Mouse (Mus musculus) left cerebral cortex, postnatal 14 days (tissue): Measurements from ENCODE around the gene Rest. TPM values are rescaled to one million over a fixed set of nuclear protein-coding genes. Genes with fewer than 3 reads are reported as not detected.
"Not testable (repeated sequence)": the region's sequence is repeated elsewhere in the genome, so short reads cannot be mapped to it uniquely, and the experiment has no call there.

Experiments
- DNase-seq, 2 experiments: peaks; one replicate each; pipeline ENCODE4 v3.0.0; 2021 to 2022; ENCODE audit warnings: low spot score in 2 of 2, mixed read lengths in 1 of 2
- intact Hi-C: fragments of 180-260 bp; cut with DNase I; formaldehyde crosslinking; loops from one replicate; pipeline ENCODE4 v1.15.1; 2025
- long read RNA-seq, 2 experiments: library from polyadenylated mRNA; stranded (forward); transcript quantifications; one replicate each; pipeline ENCODE4 v2.0.0; 2021
- total RNA-seq, 2 experiments: library from RNA; stranded (reverse); gene quantifications; 2 replicates each; pipeline ENCODE4 v1.2.3; 2021

The Rest gene
- 1 to 10 TPM; 4.2 TPM for total RNA-seq
- long read RNA-seq, experiment 1 = 0 reads
- long read RNA-seq, experiment 2, full-length matches to known transcripts = 3 of 3 reads
- long read RNA-seq, experiment 2, partial matches to known transcripts = 0 of 3 reads
- long read RNA-seq, experiment 2, other reads (novel, unspliced or antisense) = 0 of 3 reads

GRCm38 (mm10) chr5:77265081-77265670, at the start of gene Rest:
TSS of gene Rest (plus strand) at chr5:77265491.
- peak in 1 of 2 experiments; percentile 53 for DNase-seq
- intact Hi-C loops = no loop called here

- intact Hi-C loops = loop anchor here (5.0 kb wide), 2 partner anchors 125 to 220 kb away; no protein-coding TSS in a partner anchor
- DNase-seq = peak; percentile 82 to 84
Observed at GRCm38 (mm10) chr5:77217211-77217610, 48.1 kb upstream of the Rest start.

GRCm38 (mm10) chr5:77217724-77218123, 47.6 kb upstream of the Rest start:
- intact Hi-C loops = loop anchor here (5.0 kb wide), 2 partner anchors 125 to 220 kb away; no protein-coding TSS in a partner anchor
- DNase-seq = no peak

- intact Hi-C loops = no loop called here
- DNase-seq = no peak
Observed at GRCm38 (mm10) chr5:77223043-77223975, 42.0 kb upstream of the Rest start.

- intact Hi-C loops = no loop called here
- DNase-seq = peak; percentile 8 to 54
Observed at GRCm38 (mm10) chr5:77228986-77229385, 36.3 kb upstream of the Rest start.

- intact Hi-C loops, DNase-seq: not testable (repeated sequence)
Observed at GRCm38 (mm10) chr5:77231863-77232262, 33.4 kb upstream of the Rest start.

- intact Hi-C loops = no loop called here
- DNase-seq = no peak
Observed at GRCm38 (mm10) chr5:77234921-77235320, 30.4 kb upstream of the Rest start.

GRCm38 (mm10) chr5:77237104-77237503, 28.2 kb upstream of the Rest start:
- intact Hi-C loops = no loop called here
- no peak for DNase-seq

GRCm38 (mm10) chr5:77244331-77244987, 20.8 kb upstream of the Rest start:
- peak; percentile 46 to 62 for DNase-seq
- intact Hi-C loops = no loop called here

GRCm38 (mm10) chr5:77245463-77245786, 19.9 kb upstream of the Rest start:
- intact Hi-C loops = no loop called here
- no peak for DNase-seq

GRCm38 (mm10) chr5:77245787-77246671, 19.3 kb upstream of the Rest start:
- intact Hi-C loops = no loop called here
- no peak for DNase-seq

GRCm38 (mm10) chr5:77250083-77250482, 15.2 kb upstream of the Rest start:
- intact Hi-C loops = no loop called here
- no peak for DNase-seq

GRCm38 (mm10) chr5:77251656-77252055, 13.6 kb upstream of the Rest start:
- no peak for DNase-seq
- intact Hi-C loops = no loop called here

- no peak for DNase-seq
- intact Hi-C loops = no loop called here
Observed at GRCm38 (mm10) chr5:77252115-77252827, 13.0 kb upstream of the Rest start.

- intact Hi-C loops = no loop called here
Observed at GRCm38 (mm10) chr5:77253154-77253553, 12.1 kb upstream of the Rest start.

GRCm38 (mm10) chr5:77254402-77254801, 10.9 kb upstream of the Rest start:
- intact Hi-C loops = no loop called here
- DNase-seq = no peak

More at GRCm38 (mm10) chr5:77253154-77253553, 12.1 kb upstream of the Rest start:
- no peak for DNase-seq

- DNase-seq = no peak
Observed at GRCm38 (mm10) chr5:77257603-77258002, 7.7 kb upstream of the Rest start.

GRCm38 (mm10) chr5:77259315-77259714, 6.0 kb upstream of the Rest start:
- no peak for DNase-seq
- intact Hi-C loops = no loop called here

More at GRCm38 (mm10) chr5:77257603-77258002, 7.7 kb upstream of the Rest start:
- intact Hi-C loops = no loop called here
